Mouse (Mus musculus) thymus, adult 2 months (tissue): ENCODE results near the gene Plcl1.

Experiments
- CTCF ChIP-seq: fragments of 200-500 bp; IDR thresholded peaks from 2 replicates; pipeline ENCODE4 v1.5.1; 2012; ENCODE audit warnings: mild to moderate bottlenecking, control low read depth, low read length, moderate library complexity, borderline replicate concordance; ENCODE audit not compliant: control insufficient read depth, poor library complexity, insufficient read depth; ENCODE audit errors: extremely low read depth
- POLR2A ChIP-seq: fragments of 200-500 bp; IDR thresholded peaks from 2 replicates; pipeline ENCODE4 v1.6.1; 2012; ENCODE audit warnings: mild to moderate bottlenecking, low read length, control low read depth, moderate library complexity; ENCODE audit not compliant: control insufficient read depth, poor library complexity, insufficient read depth; ENCODE audit errors: extremely low read depth

DNA sequence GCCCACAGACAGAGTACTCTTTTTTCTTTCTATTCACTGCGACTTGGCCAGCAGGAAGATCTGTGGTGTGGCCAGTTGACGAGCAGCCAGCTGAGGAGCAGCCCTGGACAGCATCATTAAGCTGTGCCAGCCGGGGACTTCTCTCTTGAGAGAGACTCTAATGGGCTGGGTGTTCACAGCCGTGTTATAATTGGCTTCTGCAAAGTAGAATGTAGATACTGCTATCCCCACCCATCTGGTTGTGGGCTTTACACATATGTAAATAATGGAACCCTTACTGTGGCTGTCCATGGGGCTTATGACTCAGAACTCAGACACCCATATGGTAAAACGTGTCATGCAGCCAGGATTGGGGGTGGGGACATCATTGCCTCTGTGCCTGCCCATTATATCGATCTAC lies 83.6 kb downstream of the Plcl1 start:
- TF ChIP-seq CTCF (no peak), POLR2A (no peak)
